Mouse (Mus musculus) lung, embryonic 14.5 days (tissue): ENCODE data around the gene Gbx1. TPM values are rescaled to one million over a fixed set of nuclear protein-coding genes. Genes with fewer than 3 reads are reported as not detected.

Experiments
- ATAC-seq: fragments of 200-750 bp; cut with Nextera tagmentation; 2 replicates; pipeline ENCODE4 v1.8.0; 2017; ENCODE audit warnings: mild to moderate bottlenecking, moderate TSS enrichment, moderate library complexity; ENCODE audit not compliant: insufficient read depth
- DNase-seq: peaks from one replicate; pipeline ENCODE4 v3.0.0-alpha.2; 2015
- H3K27ac ChIP-seq: fragments of 300-500 bp; sonication (generic); 2 replicates; pipeline ENCODE4 v1.5.1; 2014; ENCODE audit warnings: low read depth, mild to moderate bottlenecking, moderate library complexity
- H3K27me3 ChIP-seq: fragments of 300-500 bp; sonication (generic); 2 replicates; pipeline ENCODE4 v1.6.1; 2014; ENCODE audit warnings: low read length, control low read depth; ENCODE audit not compliant: insufficient read depth
- H3K36me3 ChIP-seq: fragments of 300-500 bp; sonication (generic); 2 replicates; pipeline ENCODE4 v1.6.1; 2014; ENCODE audit warnings: control low read depth; ENCODE audit not compliant: insufficient read depth
- H3K4me1 ChIP-seq: fragments of 300-500 bp; sonication (generic); 2 replicates; pipeline ENCODE4 v1.6.1; 2014; ENCODE audit warnings: antibody characterized with exemption, control low read depth; ENCODE audit not compliant: insufficient read depth
- H3K4me2 ChIP-seq: fragments of 300-500 bp; sonication (generic); 2 replicates; pipeline ENCODE4 v1.6.1; 2014; ENCODE audit warnings: mild to moderate bottlenecking
- H3K4me3 ChIP-seq: fragments of 300-500 bp; sonication (generic); 2 replicates; pipeline ENCODE4 v1.5.1; 2014; ENCODE audit warnings: low read depth, low read length
- H3K9ac ChIP-seq: fragments of 300-500 bp; sonication (generic); 2 replicates; pipeline ENCODE4 v1.6.1; 2014
- H3K9me3 ChIP-seq: fragments of 300-500 bp; sonication (generic); 2 replicates; pipeline ENCODE4 v1.6.1; 2016; ENCODE audit warnings: low read depth, low read length, control low read depth
- CTCF ChIP-seq: IDR thresholded peaks from 2 replicates; pipeline ENCODE4 v1.5.1; 2016; ENCODE audit warnings: antibody characterized with exemption, low read depth
- whole genome bisulfite sequencing: fragments of 180-500 bp; shearing (Covaris S2); extraction: QIAGEN DNeasy Blood & Tissue Kit; methylation state at CpG from one replicate; pipeline ENCODE4 v1.1.7; 2014; 5-methylcytosine and 5-hydroxymethylcytosine counted together
- polyA plus RNA-seq: library from polyadenylated mRNA; unstranded; fragments of >200 nt; fragmentation: Nextera tagmentation; extraction: Ambion mirVana; gene quantifications from 2 replicates; pipeline ENCODE4 v1.2.1, GENCODE M21; 2014

Gbx1 gene
- polyA plus RNA-seq, 1 experiment from 2014 or later = 0.07 TPM

DNA sequence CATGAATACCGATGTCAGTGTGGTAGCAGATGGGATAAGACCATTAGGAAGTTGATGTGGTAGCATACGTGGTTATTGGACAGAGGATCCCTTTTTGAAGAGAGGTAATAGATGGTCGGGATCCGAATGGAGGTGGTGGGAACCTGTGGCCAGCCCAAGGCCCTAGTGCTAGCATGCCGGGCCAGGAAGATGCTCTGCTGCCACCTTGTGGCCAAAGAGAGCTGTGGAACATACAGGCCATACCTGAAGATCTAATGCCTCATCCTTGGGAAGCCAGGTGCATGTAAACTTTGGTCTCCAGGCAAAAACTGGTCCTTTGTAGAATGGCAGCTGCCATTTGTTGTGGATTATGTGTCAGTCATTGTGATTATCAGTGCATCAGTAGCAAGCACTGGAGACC lies 56.4 kb downstream of the Gbx1 start:
- TF ChIP-seq CTCF = peak; percentile 95
- H3K27ac ChIP-seq = no peak overlapping the region
- ATAC-seq = no peak; the same call in 1 of the 2 replicates
- peaks cover 14% of the 10 kb centered on the region; the same call in 1 of the 2 replicates for H3K27me3 ChIP-seq
- H3K36me3 ChIP-seq = peaks cover 6% of the 10 kb centered on the region; the same call in 1 of the 2 replicates
- H3K4me3 ChIP-seq = no peak overlapping the region
- no peaks in the 10 kb centered on the region for H3K9me3 ChIP-seq
- 13% methylated on average over 5 of the region's 5 CpGs for WGBS
- H3K9ac ChIP-seq = no peak overlapping the region
- H3K4me2 ChIP-seq = no peak overlapping the region
- H3K4me1 ChIP-seq = no peaks in the 10 kb centered on the region
- peak; percentile 91 for DNase-seq

DNA sequence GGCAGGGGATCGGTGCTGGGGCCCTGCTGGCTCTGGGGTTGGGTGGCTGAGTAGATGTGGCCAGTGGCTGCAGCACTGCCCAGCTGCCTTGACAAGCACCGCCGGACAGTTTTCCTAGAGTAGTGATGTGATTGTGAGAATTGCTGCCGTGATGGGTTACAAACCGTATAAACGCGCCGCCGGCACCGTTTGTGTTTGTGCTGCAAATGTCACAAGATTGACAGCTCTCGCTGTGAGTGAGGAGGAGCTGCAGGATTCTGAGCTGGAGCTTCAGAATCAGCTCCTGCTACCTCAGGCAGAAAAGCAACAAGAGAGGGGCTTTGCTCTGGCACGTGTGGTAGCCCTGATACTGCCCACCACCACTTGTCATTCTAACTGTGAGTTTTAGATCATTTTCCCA lies 60.2 kb downstream of the Gbx1 start:
- 40% methylated on average over 12 of the region's 12 CpGs for WGBS
- Histone ChIP-seq H3K27ac (no peak overlapping the region), H3K27me3 (no peaks in the 10 kb centered on the region), H3K4me3 (no peak overlapping the region), H3K9me3 (no peaks in the 10 kb centered on the region), H3K36me3 (peaks cover 6% of the 10 kb centered on the region; the same call in 1 of the 2 replicates), H3K9ac (no peak overlapping the region), H3K4me2 (no peak overlapping the region), H3K4me1 (no peaks in the 10 kb centered on the region)
- DNase-seq (no peak), ATAC-seq (no peak)
- TF ChIP-seq CTCF = no peak

DNA sequence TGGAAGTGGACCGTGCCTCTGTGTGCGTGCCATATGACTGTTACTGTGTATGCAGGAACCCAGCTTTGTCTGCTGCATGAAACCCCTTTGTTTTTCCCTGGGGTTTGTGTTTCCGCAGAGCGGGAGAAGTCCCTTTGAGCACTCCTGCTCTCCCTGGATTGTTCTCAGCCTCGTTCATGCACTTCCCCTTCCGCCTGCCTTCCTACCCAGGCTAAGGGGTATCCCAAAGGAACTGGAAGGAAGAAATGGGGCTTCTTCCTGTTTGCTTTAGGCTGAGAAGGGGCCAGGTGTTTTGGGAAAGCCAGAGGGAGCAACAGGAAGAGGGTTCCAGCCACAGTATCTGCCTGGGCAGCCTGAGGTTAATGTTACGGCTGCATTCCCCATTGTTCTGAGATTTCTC lies 71.4 kb downstream of the Gbx1 start:
- peak overlapping the region; percentile 96 for H3K4me2 ChIP-seq
- 72% methylated on average over 7 of the region's 7 CpGs for WGBS

GRCm38 (mm10) chr5:24455076-24455475 lies 71.9 kb downstream of the Gbx1 start:
- H3K4me1 ChIP-seq = peaks cover 25% of the 10 kb centered on the region
- TF ChIP-seq CTCF = no peak
- no peaks in the 10 kb centered on the region for H3K9me3 ChIP-seq
- no peaks in the 10 kb centered on the region for H3K27me3 ChIP-seq
- no peak overlapping the region for H3K9ac ChIP-seq
- peaks cover 2% of the 10 kb centered on the region; the same call in 1 of the 2 replicates for H3K36me3 ChIP-seq
- WGBS = 59% methylated on average over 3 of the region's 3 CpGs
- H3K4me3 ChIP-seq = no peak overlapping the region
- ATAC-seq = no peak
- peak overlapping the region; percentile 96 for H3K4me2 ChIP-seq
- DNase-seq = no peak
- peak overlapping the region; percentile 63; the same call in 1 of the 2 replicates for H3K27ac ChIP-seq

More for the DNA sequence above, 71.4 kb downstream of the Gbx1 start:
- H3K4me3 ChIP-seq = no peak overlapping the region
- H3K36me3 ChIP-seq = peaks cover 7% of the 10 kb centered on the region; the same call in 1 of the 2 replicates
- peaks cover 25% of the 10 kb centered on the region for H3K4me1 ChIP-seq
- peak overlapping the region; percentile 63; the same call in 1 of the 2 replicates for H3K27ac ChIP-seq
- H3K9me3 ChIP-seq = no peaks in the 10 kb centered on the region
- no peak overlapping the region for H3K9ac ChIP-seq
- peak; percentile 32 for DNase-seq
- TF ChIP-seq CTCF = no peak
- ATAC-seq = no peak
- H3K27me3 ChIP-seq = no peaks in the 10 kb centered on the region

DNA sequence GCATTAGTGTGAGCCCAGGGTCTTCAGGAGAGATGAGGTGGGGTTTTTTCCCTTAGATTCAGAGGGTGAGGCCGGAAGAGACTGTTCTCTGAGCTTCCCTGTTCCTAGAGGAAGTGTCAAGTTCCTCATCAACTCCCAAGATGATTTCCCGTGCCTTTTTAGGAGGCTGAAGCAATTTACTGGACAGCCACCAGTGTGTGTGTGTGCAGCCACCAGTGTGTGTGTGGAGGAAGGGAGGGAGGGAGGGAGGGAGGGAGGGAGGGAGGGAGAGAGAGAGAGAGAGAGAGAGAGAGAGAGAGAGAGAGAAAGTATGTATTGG lies 73.1 kb downstream of the Gbx1 start:
- Histone ChIP-seq H3K4me1 (peaks cover 25% of the 10 kb centered on the region), H3K9ac (peak overlapping the region; percentile 89), H3K9me3 (no peaks in the 10 kb centered on the region), H3K27me3 (no peaks in the 10 kb centered on the region), H3K4me2 (peak overlapping the region; percentile 96), H3K36me3 (no peaks in the 10 kb centered on the region), H3K27ac (peak overlapping the region; percentile 24; the same call in 1 of the 2 replicates), H3K4me3 (peak overlapping the region; percentile 80)
- DNase-seq (no peak), ATAC-seq (no peak)
- 32% methylated on average over 2 of the region's 2 CpGs for WGBS
- no peak for TF ChIP-seq CTCF

GRCm38 (mm10) chr5:24453283-24453984 lies 73.6 kb downstream of the Gbx1 start:
- no peak for TF ChIP-seq CTCF
- Histone ChIP-seq H3K4me2 (peak overlapping the region; percentile 96), H3K4me3 (peak overlapping the region; percentile 80), H3K27me3 (no peaks in the 10 kb centered on the region), H3K36me3 (no peaks in the 10 kb centered on the region), H3K27ac (peak overlapping the region; percentile 24; the same call in 1 of the 2 replicates), H3K9me3 (no peaks in the 10 kb centered on the region), H3K4me1 (peaks cover 25% of the 10 kb centered on the region), H3K9ac (peak overlapping the region; percentile 89)
- WGBS = 7% methylated on average over 5 of the region's 5 CpGs
- DNase-seq (no peak), ATAC-seq (no peak)

Other genes with a start within 250 kb of the Gbx1 start
- gene Kcnh2, start 175.6 kb downstream of the Gbx1 start, polyA plus RNA-seq = 3.9 and 5.5 TPM in 2 replicates
- 13.8 and 15.7 TPM in 2 replicates for gene Nos3, start 162.4 kb downstream of the Gbx1 start, polyA plus RNA-seq
- gene Atg9b, start 135.1 kb downstream of the Gbx1 start, polyA plus RNA-seq = 0.53 and 0.71 TPM in 2 replicates
- 39.4 and 43.5 TPM in 2 replicates for gene Abcb8, start 133.5 kb downstream of the Gbx1 start, polyA plus RNA-seq
- not detected in 2 replicates for gene Asic3, start 113.8 kb downstream of the Gbx1 start, polyA plus RNA-seq
- 33.6 and 35.5 TPM in 2 replicates for gene Cdk5, start 103.7 kb downstream of the Gbx1 start, polyA plus RNA-seq
- gene Slc4a2, start 103.4 kb downstream of the Gbx1 start, polyA plus RNA-seq = 29.9 and 35.5 TPM in 2 replicates
- 91.5 and 93.1 TPM in 2 replicates for gene Fastk, start 81.9 kb downstream of the Gbx1 start, polyA plus RNA-seq
- gene Tmub1, start 79.3 kb downstream of the Gbx1 start, polyA plus RNA-seq = 14.2 and 15.7 TPM in 2 replicates
- gene Agap3, start 75.0 kb downstream of the Gbx1 start, polyA plus RNA-seq = 41.7 and 46.5 TPM in 2 replicates
- 0.29 and 0.42 TPM in 2 replicates for gene Asb10, start 13.8 kb upstream of the Gbx1 start, polyA plus RNA-seq
- not detected in 2 replicates for gene 4931409K22Rik, start 29.6 kb upstream of the Gbx1 start, polyA plus RNA-seq
- gene Abcf2, start 50.3 kb upstream of the Gbx1 start, polyA plus RNA-seq = 119 and 120 TPM in 2 replicates
- 12.2 and 14.2 TPM in 2 replicates for gene Chpf2, start 59.5 kb upstream of the Gbx1 start, polyA plus RNA-seq
- gene Smarcd3, start 97.2 kb upstream of the Gbx1 start, polyA plus RNA-seq = 37.2 and 39.1 TPM in 2 replicates
- 31.6 and 34.1 TPM in 2 replicates for gene Nub1, start 158.3 kb upstream of the Gbx1 start, polyA plus RNA-seq
- gene Wdr86, start 203.5 kb upstream of the Gbx1 start, polyA plus RNA-seq = 39.7 and 43.9 TPM in 2 replicates
- gene Crygn, start 230.8 kb upstream of the Gbx1 start, polyA plus RNA-seq = 1.8 and 2.3 TPM in 2 replicates